Mouse (Mus musculus) heart, embryonic 14.5 days (tissue): ENCODE measurements at regions not wholly inside any gene's neighbourhood (a gene's known extent, or its start where the extent isn't known, plus 50 kb on each side); places are given as distances from the start of the nearest gene placed in this dataset.

Experiments
- ATAC-seq: fragments of 200-750 bp; cut with Nextera tagmentation; 2 replicates; pipeline ENCODE4 v1.8.0; 2017; ENCODE audit warnings: low read depth, moderate TSS enrichment; ENCODE audit not compliant: insufficient number of reproducible peaks, insufficient read depth, low FRiP score
- H3K27ac ChIP-seq, 2 experiments: fragments of 200-500 bp in 1 of 2; fragments of 300-500 bp in 1 of 2; sonication (generic) in 1 of 2; replicated peaks in 1 of 2; 2 replicates each; pipeline ENCODE4 v1.5.1; 2012 to 2014; ENCODE audit warnings: low read depth in 2 of 2, low read length in 2 of 2, control low read depth in 1 of 2, mild to moderate bottlenecking in 1 of 2, mixed read lengths in 1 of 2; ENCODE audit not compliant: control insufficient read depth in 1 of 2, insufficient read depth in 1 of 2
- H3K27me3 ChIP-seq: fragments of 300-500 bp; sonication (generic); 2 replicates; pipeline ENCODE4 v1.6.1; 2014; ENCODE audit warnings: mild to moderate bottlenecking, low read length, control low read depth; ENCODE audit not compliant: control insufficient read depth, insufficient read depth
- H3K36me3 ChIP-seq: fragments of 300-500 bp; sonication (generic); 2 replicates; pipeline ENCODE4 v1.6.1; 2014; ENCODE audit warnings: mild to moderate bottlenecking, control low read depth, low read length, mixed read lengths; ENCODE audit not compliant: control insufficient read depth, insufficient read depth
- H3K4me1 ChIP-seq, 2 experiments: fragments of 200-500 bp in 1 of 2; fragments of 300-500 bp in 1 of 2; sonication (generic) in 1 of 2; 2 replicates each; pipeline ENCODE4 v1.6.1; 2012 to 2014; ENCODE audit warnings: low read length in 2 of 2, control low read depth in 1 of 2, mixed read lengths in 1 of 2; ENCODE audit not compliant: control insufficient read depth in 2 of 2, insufficient read depth in 2 of 2
- H3K4me2 ChIP-seq: fragments of 300-500 bp; sonication (generic); 2 replicates; pipeline ENCODE4 v1.6.1; 2014; ENCODE audit warnings: mild to moderate bottlenecking, low read length
- H3K4me3 ChIP-seq, 2 experiments: fragments of 200-500 bp in 1 of 2; fragments of 300-500 bp in 1 of 2; sonication (generic) in 1 of 2; 2 replicates each; pipeline ENCODE4 v1.5.1; 2012 to 2014; ENCODE audit warnings: low read length in 2 of 2, mild to moderate bottlenecking in 2 of 2, control low read depth in 1 of 2, low read depth in 1 of 2, moderate library complexity in 1 of 2; ENCODE audit not compliant: control insufficient read depth in 1 of 2, insufficient read depth in 1 of 2
- H3K9ac ChIP-seq: fragments of 300-500 bp; sonication (generic); 2 replicates; pipeline ENCODE4 v1.6.1; 2014; ENCODE audit warnings: mild to moderate bottlenecking, low read length
- H3K9me3 ChIP-seq: fragments of 300-500 bp; sonication (generic); 2 replicates; pipeline ENCODE4 v1.6.1; 2016; ENCODE audit warnings: low read length, control low read depth; ENCODE audit not compliant: control insufficient read depth
- WGBS: fragments of 180-500 bp; shearing (Covaris S2); extraction: QIAGEN DNeasy Blood & Tissue Kit; methylation state at CpG from one replicate; pipeline ENCODE4 v1.1.7; 2014; 5-methylcytosine and 5-hydroxymethylcytosine counted together

GRCm38 (mm10) chr12:25864113-25864852 is 550.8 kb downstream of the Rnf144a start:
- Histone ChIP-seq H3K9me3 (no peaks in the 10 kb centered on the region), H3K4me2 (no peak overlapping the region), H3K9ac (no peak overlapping the region), H3K27me3 (no peaks in the 10 kb centered on the region), H3K4me1 (no peaks in the 10 kb centered on the region), H3K27ac (no peak overlapping the region), H3K36me3 (no peaks in the 10 kb centered on the region), H3K4me3 (no peak overlapping the region)
- WGBS, result 58% methylated on average over 7 of the region's 7 CpGs
- ATAC-seq, result no peak

DNA sequence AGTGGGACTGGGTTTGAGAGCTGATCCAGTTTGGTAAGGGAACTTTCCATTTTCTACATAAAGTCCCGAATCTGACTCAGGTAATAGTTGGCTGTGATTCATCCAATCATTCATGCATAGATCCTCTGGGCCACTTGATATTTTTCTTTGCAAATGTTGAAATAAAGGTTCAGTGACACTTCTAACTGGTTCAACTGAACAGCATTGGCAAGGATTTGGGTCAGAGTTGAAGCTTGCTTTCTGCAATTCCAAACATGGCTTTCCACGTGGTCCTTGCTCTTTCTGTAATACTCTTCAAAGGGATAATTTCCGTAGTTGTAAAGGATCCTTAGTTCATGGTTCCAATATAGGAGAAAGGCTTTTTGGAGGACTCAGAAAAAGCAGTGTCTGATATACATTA is 554.0 kb downstream of the Rnf144a start:
- Histone ChIP-seq H3K9me3 (no peaks in the 10 kb centered on the region), H3K4me2 (no peak overlapping the region), H3K27ac (no peak overlapping the region), H3K36me3 (no peaks in the 10 kb centered on the region), H3K4me3 (no peak overlapping the region), H3K27me3 (no peaks in the 10 kb centered on the region), H3K9ac (no peak overlapping the region), H3K4me1 (no peaks in the 10 kb centered on the region)
- WGBS, result 85% methylated on average over 3 of the region's 3 CpGs
- no peak for ATAC-seq

DNA sequence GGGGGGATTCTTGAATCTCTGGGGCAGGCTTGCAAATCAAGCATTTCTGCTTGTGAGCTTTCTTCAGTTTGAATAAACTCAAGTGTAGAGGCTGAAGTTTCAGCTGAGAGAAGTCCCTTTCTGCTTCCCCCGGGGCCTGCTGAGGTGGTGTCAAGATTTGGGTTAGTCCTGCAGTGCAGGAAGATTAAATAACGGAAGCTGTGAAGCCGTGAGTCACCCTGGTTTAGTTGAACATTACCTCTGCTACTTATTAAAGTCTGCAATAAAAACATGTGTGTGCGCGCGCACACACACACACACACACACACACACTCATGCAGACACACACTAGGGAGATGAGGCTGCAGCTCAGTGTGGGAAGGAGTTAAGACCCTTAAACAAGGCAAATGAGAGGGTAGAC is 556.7 kb downstream of the Rnf144a start:
- ATAC-seq, result no peak
- Histone ChIP-seq H3K4me2 (no peak overlapping the region), H3K27me3 (no peaks in the 10 kb centered on the region), H3K27ac (no peak overlapping the region), H3K9me3 (no peaks in the 10 kb centered on the region), H3K36me3 (no peaks in the 10 kb centered on the region), H3K9ac (no peak overlapping the region), H3K4me1 (no peaks in the 10 kb centered on the region), H3K4me3 (no peak overlapping the region)
- 81% methylated on average over 6 of the region's 6 CpGs for WGBS

DNA sequence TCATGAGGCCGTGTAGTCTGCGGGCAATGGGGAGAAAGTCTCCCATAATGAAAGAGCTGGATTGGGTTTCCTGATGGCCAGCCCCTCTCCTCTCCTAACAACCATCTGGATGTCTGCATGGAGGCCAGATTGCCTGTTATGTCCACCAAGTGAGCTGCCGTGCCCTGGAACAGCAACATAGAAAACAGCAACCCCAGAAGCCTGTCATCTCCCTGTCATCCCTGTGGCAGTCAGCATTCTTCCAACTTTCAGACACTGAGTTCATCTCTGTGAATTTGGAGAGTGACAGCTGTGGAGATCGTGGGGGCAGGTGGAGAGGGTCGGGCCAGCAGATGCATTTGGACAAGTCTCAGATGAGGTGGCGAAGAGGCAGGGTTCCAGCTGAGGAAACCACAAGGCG is 585.0 kb downstream of the Rnf144a start:
- no peaks in the 10 kb centered on the region for H3K9me3 ChIP-seq
- H3K27ac ChIP-seq, result no peak overlapping the region
- no peaks in the 10 kb centered on the region for H3K27me3 ChIP-seq
- H3K4me2 ChIP-seq, result no peak overlapping the region
- H3K9ac ChIP-seq, result no peak overlapping the region
- no peak overlapping the region for H3K4me3 ChIP-seq
- H3K36me3 ChIP-seq, result no peaks in the 10 kb centered on the region
- 68% methylated on average over 7 of the region's 7 CpGs for WGBS
- ATAC-seq, result no peak
- H3K4me1 ChIP-seq, result no peaks in the 10 kb centered on the region

DNA sequence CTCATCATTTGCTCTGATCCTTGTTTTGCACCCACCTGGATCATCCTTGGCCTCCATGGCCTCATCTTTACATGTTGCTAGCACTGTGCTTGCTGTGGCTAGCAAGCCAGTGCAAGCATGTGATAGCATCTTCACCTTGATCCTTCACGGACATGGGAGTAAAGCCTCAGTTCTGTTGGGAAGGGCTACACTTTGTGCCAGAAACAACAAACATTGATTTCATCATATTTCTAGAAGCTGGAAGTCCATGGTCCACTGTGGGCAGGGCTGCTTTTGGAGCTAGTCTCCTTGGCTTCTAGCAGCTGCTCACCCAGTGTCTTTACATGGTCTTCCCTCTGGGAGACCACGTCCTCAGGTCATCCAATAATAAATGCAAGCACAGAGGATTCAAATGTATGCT is 587.1 kb downstream of the Rnf144a start:
- 74% methylated on average over 2 of the region's 2 CpGs for WGBS
- H3K27me3 ChIP-seq, result no peaks in the 10 kb centered on the region
- no peak overlapping the region for H3K9ac ChIP-seq
- no peak overlapping the region for H3K4me2 ChIP-seq
- no peaks in the 10 kb centered on the region for H3K4me1 ChIP-seq
- H3K27ac ChIP-seq, result no peak overlapping the region
- no peak overlapping the region for H3K4me3 ChIP-seq
- no peak for ATAC-seq
- H3K9me3 ChIP-seq, result no peaks in the 10 kb centered on the region
- H3K36me3 ChIP-seq, result no peaks in the 10 kb centered on the region

- H3K27ac ChIP-seq, result no peak overlapping the region
- H3K4me2 ChIP-seq, result no peak overlapping the region
- no peak for ATAC-seq
- H3K36me3 ChIP-seq, result no peaks in the 10 kb centered on the region
- 33% methylated on average over 3 of the region's 3 CpGs for WGBS
- H3K4me3 ChIP-seq, result no peak overlapping the region
- no peaks in the 10 kb centered on the region for H3K27me3 ChIP-seq
- H3K9me3 ChIP-seq, result no peaks in the 10 kb centered on the region
- no peaks in the 10 kb centered on the region for H3K4me1 ChIP-seq
- H3K9ac ChIP-seq, result no peak overlapping the region
These were observed 588.1 kb downstream of the Rnf144a start for GRCm38 (mm10) chr12:25826928-25827327.

GRCm38 (mm10) chr12:25826451-25826850 is 588.6 kb downstream of the Rnf144a start:
- Histone ChIP-seq H3K9ac (no peak overlapping the region), H3K36me3 (no peaks in the 10 kb centered on the region), H3K9me3 (no peaks in the 10 kb centered on the region), H3K27ac (no peak overlapping the region), H3K4me2 (no peak overlapping the region), H3K4me3 (no peak overlapping the region), H3K27me3 (no peaks in the 10 kb centered on the region), H3K4me1 (no peaks in the 10 kb centered on the region)
- no peak for ATAC-seq
- WGBS, result 51% methylated on average over 4 of the region's 4 CpGs

DNA sequence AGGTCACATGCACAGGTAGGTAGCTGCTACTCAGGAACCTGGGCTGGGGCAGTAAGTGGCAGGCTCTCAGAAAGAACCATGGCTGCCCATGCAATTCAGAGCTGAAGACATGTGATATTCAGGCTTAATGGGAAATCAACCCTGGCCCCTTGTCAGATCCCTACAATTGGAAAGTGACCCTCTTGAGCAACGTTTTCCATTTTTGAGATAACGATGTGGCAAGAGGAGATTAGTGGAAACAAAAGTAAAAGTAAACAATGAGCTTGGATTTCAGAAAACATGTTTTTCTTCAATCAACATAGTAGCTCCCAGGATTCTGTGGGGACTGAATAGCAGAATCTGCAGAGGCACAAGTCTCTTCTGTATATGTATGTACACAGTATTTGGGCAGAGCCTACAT is 598.8 kb downstream of the Rnf144a start:
- no peaks in the 10 kb centered on the region for H3K36me3 ChIP-seq
- no peak overlapping the region for H3K9ac ChIP-seq
- no peaks in the 10 kb centered on the region for H3K4me1 ChIP-seq
- no peaks in the 10 kb centered on the region for H3K27me3 ChIP-seq
- 36% methylated on average over 2 of the region's 2 CpGs for WGBS
- no peak overlapping the region for H3K4me3 ChIP-seq
- no peak for ATAC-seq
- no peak overlapping the region for H3K27ac ChIP-seq
- no peak overlapping the region for H3K4me2 ChIP-seq
- H3K9me3 ChIP-seq, result no peaks in the 10 kb centered on the region
